Mouse (Mus musculus) megakaryocyte, embryonic 14.5 days (primary cell): ENCODE data around the gene Raver1. TPM values are rescaled to one million over a fixed set of nuclear protein-coding genes. Genes with fewer than 3 reads are reported as not detected.
A peak's percentile ranks its signal among the peaks of the same experiment; 100 is the strongest.

Experiments
- H3K27me3 ChIP-seq: replicated peaks from 2 replicates; pipeline ENCODE3; 2012; ENCODE audit warnings: inconsistent platforms
- H3K36me3 ChIP-seq: replicated peaks from 2 replicates; pipeline ENCODE3; 2012; ENCODE audit warnings: low read length, inconsistent platforms, mixed read lengths
- H3K4me1 ChIP-seq: 2 replicates; pipeline ENCODE4 v1.6.1; 2012; ENCODE audit warnings: inconsistent platforms
- H3K4me3 ChIP-seq: replicated peaks from 2 replicates; pipeline ENCODE3; 2012; ENCODE audit warnings: moderate library complexity, mild to moderate bottlenecking, inconsistent platforms
- H3K9me3 ChIP-seq: 2 replicates; pipeline ENCODE4 v1.6.1; 2012; ENCODE audit warnings: inconsistent platforms
- FLI1 ChIP-seq: IDR thresholded peaks from 2 replicates; pipeline ENCODE4 v1.6.1; 2012; ENCODE audit warnings: low read length, inconsistent platforms, mixed read lengths
- GATA1 ChIP-seq: IDR thresholded peaks from 3 replicates; pipeline ENCODE4 v1.6.1; 2012; ENCODE audit warnings: mixed read lengths, low read length, inconsistent platforms, borderline replicate concordance
- polyA plus RNA-seq: library from polyadenylated mRNA; stranded (reverse); fragments of >175 nt; gene quantifications from 2 replicates; pipeline ENCODE4 v1.2.3, GENCODE M21; 2012; ENCODE audit warnings: low replicate concordance; ENCODE audit not compliant: insufficient read depth

Gene Raver1
- polyA plus RNA-seq, 1 experiment = 51.7 TPM

DNA sequence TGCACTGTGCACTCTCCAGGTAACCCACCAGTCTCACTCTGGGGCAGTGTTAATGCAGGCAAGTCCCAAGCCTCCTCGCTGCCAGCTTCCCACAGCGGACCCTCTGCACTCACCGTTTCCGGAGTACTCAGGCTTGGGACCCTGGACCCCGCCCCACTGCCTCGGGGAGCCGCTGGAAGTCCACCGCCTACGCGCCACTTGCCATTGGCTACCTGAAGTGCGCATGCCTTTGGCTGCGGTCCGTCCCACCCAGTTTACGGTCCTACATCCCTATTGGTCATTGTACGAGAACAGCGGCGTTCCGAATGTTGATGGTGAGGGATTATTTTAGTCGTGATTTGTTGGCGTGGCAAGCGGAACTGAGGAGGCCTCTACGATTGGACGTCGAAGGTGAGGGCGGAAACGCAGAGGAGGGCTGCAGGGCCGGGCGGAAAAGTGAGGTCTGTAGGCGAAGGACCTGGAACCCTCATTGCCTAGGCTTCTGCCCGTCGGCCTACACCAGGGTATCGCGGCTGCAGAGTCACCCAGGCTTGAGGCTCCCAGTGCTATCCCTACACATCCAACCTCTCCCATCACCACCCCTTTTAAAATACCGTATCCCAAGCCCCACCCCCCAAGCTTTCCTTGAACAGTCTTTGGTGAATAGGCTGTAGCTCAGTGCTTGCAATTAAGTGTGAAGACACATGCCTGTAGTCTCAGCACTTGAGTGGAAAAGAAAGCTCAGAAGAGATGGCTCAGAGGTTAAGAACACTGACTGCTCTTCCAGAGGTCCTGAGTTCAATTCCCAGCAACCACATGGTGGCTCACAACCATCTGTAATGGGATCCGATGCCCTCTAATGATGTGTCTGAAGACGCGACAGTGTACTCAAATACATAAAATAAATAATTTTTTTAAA lies 39.5 kb upstream of the Raver1 start, which contains the start of gene Tyk2:
Gene Tyk2 (minus strand): TSS at position 185 of the 898 bp plus-strand sequence.
- Histone ChIP-seq H3K4me3 (peak within 1 kb of the TSS; percentile 98), H3K36me3 (peaks cover 34% of the 10 kb centered on the region), H3K27me3 (no peaks in the 10 kb centered on the region), H3K9me3 (no peaks in the 10 kb centered on the region), H3K4me1 (peaks cover 89% of the 10 kb centered on the region)
- TF ChIP-seq FLI1 (no peak), GATA1 (no peak)

DNA sequence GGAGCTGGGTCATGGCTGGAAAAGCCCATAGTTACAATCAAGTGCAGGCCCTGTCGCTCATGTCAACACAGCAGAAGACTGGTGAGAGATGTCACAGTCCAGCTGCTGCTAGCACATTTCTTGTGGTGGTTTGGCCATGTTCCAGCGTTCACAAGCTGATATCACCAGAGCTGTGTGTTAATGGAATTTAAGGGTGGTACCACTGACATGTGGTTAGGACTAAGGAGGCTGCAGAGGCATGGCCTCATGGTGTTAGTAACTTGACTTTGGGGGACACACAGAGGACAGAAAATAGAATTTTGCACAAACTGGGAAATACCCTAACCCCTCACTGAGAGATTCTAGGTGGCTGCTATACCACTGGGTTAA lies 34.4 kb upstream of the Raver1 start:
- Histone ChIP-seq H3K27me3 (no peaks in the 10 kb centered on the region), H3K36me3 (peaks cover 80% of the 10 kb centered on the region), H3K4me1 (peaks cover 53% of the 10 kb centered on the region), H3K4me3 (no peak overlapping the region), H3K9me3 (no peaks in the 10 kb centered on the region)
- no peak for TF ChIP-seq GATA1
- no peak for TF ChIP-seq FLI1

DNA sequence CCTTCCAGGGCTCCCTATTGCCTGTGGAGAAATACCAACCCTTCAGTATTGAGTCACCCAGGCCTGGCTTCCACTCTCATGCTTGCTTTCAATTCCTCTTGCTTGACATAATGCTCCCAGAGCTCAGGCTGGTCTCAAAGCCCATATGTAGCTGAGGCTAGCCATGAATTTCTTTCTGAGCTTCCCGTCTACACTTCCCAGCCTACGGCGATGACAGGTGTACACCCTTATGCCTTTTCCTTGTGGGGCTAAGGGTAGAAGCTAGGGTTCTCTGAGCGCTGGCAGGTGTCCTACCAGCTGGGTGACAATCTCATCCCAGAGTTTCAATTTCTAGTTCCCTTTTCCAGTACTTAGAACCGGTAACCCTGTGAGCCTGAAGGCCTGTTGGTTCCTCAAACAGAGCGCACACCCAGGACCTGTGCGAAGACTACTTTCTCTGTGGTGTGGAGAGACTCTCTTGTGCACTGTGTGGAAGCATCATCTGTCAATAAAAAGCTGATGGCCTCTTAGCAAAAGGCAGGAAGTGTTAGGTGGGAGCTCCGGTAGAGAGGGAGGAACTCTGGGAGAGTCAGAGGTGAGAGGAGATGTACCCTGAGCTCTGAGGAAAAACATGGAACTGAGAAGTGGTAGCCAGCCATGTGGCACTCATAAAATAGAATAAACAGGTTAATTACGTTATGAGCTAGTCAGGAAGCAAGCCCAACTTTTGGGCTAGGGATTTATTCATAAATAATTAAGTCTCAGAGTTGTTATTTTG lies 33.9 kb upstream of the Raver1 start:
- H3K36me3 ChIP-seq = peaks cover 86% of the 10 kb centered on the region
- no peak for TF ChIP-seq FLI1
- TF ChIP-seq GATA1 = no peak
- peaks cover 47% of the 10 kb centered on the region for H3K4me1 ChIP-seq

DNA sequence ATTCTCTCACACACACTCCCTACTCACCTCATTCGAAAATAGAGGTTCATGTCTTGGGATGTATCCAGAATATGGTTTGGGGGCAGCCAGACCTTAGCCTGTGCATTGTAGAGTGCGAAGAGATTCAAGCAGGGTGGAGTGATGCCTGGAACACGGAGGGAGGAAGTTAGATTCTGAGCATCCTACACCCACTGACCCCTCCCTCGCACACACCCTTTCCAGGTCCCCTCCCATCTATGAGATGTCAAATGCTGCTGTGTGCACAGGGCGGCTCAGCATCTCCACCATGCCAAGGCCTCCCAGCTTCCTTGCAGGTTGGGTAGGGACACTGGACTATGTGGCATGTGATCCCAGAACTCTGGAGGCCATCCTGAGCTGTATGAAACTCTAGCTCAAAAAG lies 33.0 kb upstream of the Raver1 start:
- H3K4me3 ChIP-seq = no peak overlapping the region
- H3K36me3 ChIP-seq = peaks cover 90% of the 10 kb centered on the region
- H3K4me1 ChIP-seq = peaks cover 39% of the 10 kb centered on the region
- H3K27me3 ChIP-seq = no peaks in the 10 kb centered on the region
- no peaks in the 10 kb centered on the region for H3K9me3 ChIP-seq
- TF ChIP-seq FLI1 (no peak), GATA1 (no peak)

More for the DNA sequence above, 33.9 kb upstream of the Raver1 start:
- Histone ChIP-seq H3K27me3 (no peaks in the 10 kb centered on the region), H3K4me3 (no peak overlapping the region), H3K9me3 (no peaks in the 10 kb centered on the region)

DNA sequence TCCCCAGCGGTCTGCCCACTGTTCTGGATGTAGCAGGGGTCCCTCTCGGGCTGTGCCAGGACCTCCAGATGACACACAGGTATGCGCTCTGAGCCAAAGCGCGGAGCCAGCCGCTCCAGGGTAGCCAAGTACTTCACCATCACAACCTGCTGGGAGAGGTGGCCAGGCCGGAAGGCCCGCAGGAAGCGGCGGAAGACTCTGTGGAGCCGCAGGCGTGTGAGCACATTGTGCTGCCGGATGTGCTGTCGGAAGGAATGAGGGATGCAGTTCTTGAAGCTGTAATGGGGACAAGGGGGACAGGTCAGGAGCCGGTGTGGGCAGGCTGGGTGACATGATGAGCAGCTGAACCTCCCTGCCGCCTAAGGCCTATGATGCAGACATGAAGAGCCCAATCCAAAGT lies 29.7 kb upstream of the Raver1 start:
- TF ChIP-seq FLI1 = no peak
- TF ChIP-seq GATA1 = no peak
- Histone ChIP-seq H3K27me3 (no peaks in the 10 kb centered on the region), H3K36me3 (peaks cover 88% of the 10 kb centered on the region), H3K9me3 (no peaks in the 10 kb centered on the region), H3K4me1 (peaks cover 13% of the 10 kb centered on the region), H3K4me3 (no peak overlapping the region)

DNA sequence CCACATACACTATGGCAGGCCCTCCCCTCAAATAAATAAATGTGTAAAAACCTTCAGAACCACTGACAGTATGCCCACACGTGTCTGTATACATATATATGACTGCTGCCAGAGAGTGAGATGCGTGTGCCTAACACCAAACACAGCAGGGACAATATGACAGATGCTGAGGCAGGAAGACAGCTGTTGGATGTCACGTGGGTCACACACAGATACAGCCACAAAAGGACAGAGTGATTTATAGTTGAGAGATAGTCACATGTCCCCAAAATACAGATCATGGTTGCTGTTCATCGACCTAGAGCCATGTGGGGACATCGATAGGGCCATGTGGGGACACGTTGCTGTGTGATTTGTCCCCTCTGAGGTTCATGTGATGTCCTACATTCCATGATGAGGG lies 25.3 kb upstream of the Raver1 start:
- Histone ChIP-seq H3K4me1 (no peaks in the 10 kb centered on the region; the same call in 1 of the 2 replicates), H3K36me3 (peaks cover 81% of the 10 kb centered on the region), H3K9me3 (no peaks in the 10 kb centered on the region), H3K27me3 (no peaks in the 10 kb centered on the region), H3K4me3 (no peak overlapping the region)
- no peak for TF ChIP-seq FLI1
- TF ChIP-seq GATA1 = no peak

DNA sequence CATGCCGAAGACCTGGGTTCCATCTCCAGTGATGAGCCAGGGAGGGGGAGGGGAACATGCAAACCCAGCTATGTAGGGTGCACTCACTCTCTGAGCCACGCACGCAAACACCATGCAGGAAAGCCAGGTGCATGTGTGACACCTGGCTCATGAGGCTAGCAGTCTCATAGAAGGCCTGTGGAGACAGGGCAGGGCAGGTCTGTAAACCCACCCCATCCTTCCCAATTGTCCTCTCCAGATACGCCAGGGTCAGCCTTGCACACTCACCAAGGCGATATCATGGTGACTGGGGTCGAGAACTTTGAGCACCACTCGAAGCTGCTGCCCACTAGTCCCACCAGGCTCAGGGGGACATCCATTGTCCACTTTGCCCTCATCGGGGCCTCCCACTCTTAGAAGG lies 23.3 kb upstream of the Raver1 start:
- TF ChIP-seq FLI1 (no peak), GATA1 (no peak)
- Histone ChIP-seq H3K36me3 (peaks cover 81% of the 10 kb centered on the region), H3K4me3 (no peak overlapping the region), H3K4me1 (no peaks in the 10 kb centered on the region), H3K27me3 (no peaks in the 10 kb centered on the region), H3K9me3 (no peaks in the 10 kb centered on the region)

DNA sequence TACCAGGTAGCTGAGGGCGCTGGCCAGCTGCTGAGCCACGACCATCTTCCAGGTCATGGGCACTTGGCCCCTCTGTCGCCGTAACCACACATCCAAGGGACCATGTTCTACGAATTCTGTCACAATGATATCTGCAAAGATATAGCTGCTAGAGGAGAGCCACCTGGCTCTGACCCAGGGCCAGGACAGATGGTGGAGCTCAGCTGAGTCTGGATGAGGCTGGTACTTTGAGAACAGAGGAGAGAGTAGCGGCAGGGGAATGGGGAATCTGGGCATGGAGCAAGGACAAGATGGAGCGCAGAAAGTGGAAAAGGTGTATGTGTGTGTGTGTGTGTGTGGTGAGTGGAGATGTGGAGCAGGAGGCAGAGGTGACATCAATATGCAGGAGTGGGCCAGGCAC lies 22.4 kb upstream of the Raver1 start:
- no peaks in the 10 kb centered on the region for H3K9me3 ChIP-seq
- H3K27me3 ChIP-seq = no peaks in the 10 kb centered on the region
- H3K4me3 ChIP-seq = no peak overlapping the region
- TF ChIP-seq GATA1 (no peak), FLI1 (no peak)
- H3K36me3 ChIP-seq = peaks cover 84% of the 10 kb centered on the region
- H3K4me1 ChIP-seq = no peaks in the 10 kb centered on the region

DNA sequence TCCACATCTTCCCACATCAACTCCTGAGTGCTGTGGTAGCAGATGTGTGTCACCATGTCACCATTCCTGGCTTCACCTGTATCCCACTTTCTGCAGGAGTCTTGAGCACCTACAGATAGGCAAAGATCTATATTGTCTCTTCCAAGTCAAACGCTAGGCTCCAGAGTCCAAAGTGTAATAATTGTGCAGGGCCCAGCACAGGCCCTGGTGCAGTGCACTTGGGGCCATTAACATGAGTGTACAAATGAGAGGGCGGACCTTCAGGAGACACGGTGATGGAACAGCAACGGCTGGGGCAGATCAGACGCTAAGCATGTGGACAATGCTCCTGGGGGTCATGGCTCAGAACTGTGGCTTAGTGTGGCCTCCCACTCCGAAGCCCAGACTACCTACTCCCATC lies 21.9 kb upstream of the Raver1 start:
- no peak overlapping the region for H3K4me3 ChIP-seq
- H3K9me3 ChIP-seq = no peaks in the 10 kb centered on the region
- peaks cover 88% of the 10 kb centered on the region for H3K36me3 ChIP-seq
- no peaks in the 10 kb centered on the region for H3K4me1 ChIP-seq
- no peaks in the 10 kb centered on the region for H3K27me3 ChIP-seq
- no peak for TF ChIP-seq FLI1
- no peak for TF ChIP-seq GATA1

DNA sequence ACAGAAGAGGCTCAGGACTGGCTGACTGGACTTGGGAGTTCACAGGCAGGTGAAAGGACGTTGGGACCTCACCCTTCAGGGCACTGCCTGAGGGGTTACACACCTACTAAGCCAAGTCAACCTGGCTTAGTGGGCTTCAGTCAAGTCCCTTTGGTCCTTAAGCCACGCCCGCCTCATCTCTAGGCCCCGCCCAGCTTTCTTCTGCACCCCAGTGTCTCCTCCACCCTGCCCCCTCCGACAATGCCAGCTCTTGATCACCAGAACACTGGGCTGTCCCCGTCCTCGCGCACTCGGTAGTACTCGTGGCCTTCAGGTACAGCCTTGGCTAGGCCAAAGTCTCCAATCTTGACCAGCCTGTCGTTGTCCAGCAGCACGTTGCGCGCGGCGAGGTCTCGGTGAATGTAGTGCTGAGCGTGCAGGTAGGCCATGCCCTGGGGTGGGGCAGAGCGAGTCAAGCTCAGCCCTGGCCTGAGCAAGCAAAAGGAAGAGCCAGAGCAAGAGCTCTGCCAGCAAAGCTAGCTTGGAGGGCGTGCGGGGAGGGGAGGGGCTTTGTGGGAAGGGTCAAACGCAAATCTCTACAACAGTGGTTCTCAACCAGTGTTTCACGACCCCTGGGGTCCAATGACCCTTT lies 15.9 kb upstream of the Raver1 start:
- Histone ChIP-seq H3K4me1 (peaks cover 20% of the 10 kb centered on the region), H3K9me3 (no peaks in the 10 kb centered on the region), H3K27me3 (no peaks in the 10 kb centered on the region), H3K36me3 (peaks cover 87% of the 10 kb centered on the region), H3K4me3 (no peak overlapping the region)
- no peak for TF ChIP-seq FLI1
- TF ChIP-seq GATA1 = no peak
